Mouse (Mus musculus): ENCODE data around the gene Tubb4b. TPM values are rescaled to one million over a fixed set of nuclear protein-coding genes. Genes with fewer than 3 reads are reported as not detected.

Tubb4b gene
- polyA plus RNA-seq, 1 experiment from 2014 or later, result 298 TPM

DNA sequence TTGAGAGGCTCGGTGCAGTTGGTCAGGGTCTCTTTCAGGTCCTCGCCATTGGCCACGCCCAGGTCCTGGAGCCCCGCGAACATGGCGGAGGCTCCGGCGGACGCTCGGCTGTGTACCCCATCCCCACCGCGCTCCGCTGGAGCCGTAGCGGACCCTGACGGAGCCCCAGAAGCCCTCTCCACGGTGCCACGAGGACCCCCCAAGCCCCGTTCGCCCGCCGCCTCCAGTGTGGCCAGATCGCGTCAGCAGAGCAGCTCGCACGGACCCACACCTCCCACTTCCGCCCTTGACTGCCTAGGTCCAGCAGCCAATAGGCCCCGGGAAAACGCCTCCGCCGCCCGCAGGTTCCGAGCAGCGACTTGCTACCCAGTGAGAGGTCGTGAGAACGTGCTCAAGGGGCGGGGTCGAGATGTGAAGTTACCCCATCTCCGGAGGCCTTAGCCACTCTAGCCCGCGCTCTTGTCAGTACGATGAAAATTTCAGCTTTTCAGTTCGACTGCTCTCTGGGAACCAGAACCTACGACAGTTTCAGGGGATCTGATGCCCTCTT, 13.3 kb downstream of the Tubb4b start, which contains the start of gene Nelfb:
Nelfb (minus strand) TSS at position 369 of the 550 bp plus-strand sequence.
- ChIA-PET POLR2A (interaction anchor here (1.0 to 1.2 kb wide), 2 partner anchors 10 to 13 kb away, joined by 5 read pairs; partner anchors contain the start of gene Tubb4b), CTCF (interaction anchor here (1.3 to 2.6 kb wide), 3 partner anchors 10 to 18 kb away, joined by 4 to 14 read pairs (median 5); no protein-coding TSS in a partner anchor)
- in situ Hi-C loops (cut with MboI; ENCODE audit: low pct_unique_long_range_greater_than_20kb), result no loop called here
- peak; percentile 71 for ATAC-seq
- no peaks in the 10 kb centered on the region for H3K27me3 ChIP-seq
- no peak for DNase-seq (ENCODE audit: low read depth, low spot score)
- no peak for TF ChIP-seq CTCF (IDR thresholded peaks at IDR 0.05)

DNA sequence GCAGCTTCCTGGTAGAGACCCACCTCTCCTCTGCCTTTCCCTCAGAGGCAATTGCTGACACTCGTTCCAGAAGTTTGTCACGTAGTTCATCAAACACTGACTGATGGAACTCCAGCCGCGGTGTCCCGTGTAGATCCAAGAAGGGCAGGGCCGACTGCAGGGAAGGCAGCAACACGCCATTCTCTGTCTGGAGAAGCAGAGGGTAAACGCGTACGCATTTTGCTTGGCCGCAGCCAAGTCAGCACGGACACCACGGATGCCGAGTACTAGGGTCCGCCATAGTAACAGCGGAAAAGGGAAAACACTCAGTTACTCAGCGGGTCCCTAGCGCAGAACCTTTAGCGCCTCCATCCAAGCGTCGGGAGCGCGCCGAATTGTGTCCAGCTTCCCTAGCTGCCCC, 13.8 kb downstream of the Tubb4b start:
- DNase-seq (ENCODE audit: low read depth, low spot score) (no peak), ATAC-seq (no peak)
- ChIA-PET POLR2A (interaction anchor here (0.6 to 1.4 kb wide), 5 partner anchors 9 to 261 kb away, joined by 3 to 5 read pairs (median 3); partner anchors contain the start of genes Tor4a, Tubb4b and Zmynd19), CTCF (interaction anchor here (1.2 to 2.6 kb wide), 5 partner anchors 10 to 19 kb away, joined by 3 to 14 read pairs (median 5); partner anchors contain the start of gene Tor4a)
- no peaks in the 10 kb centered on the region for H3K27me3 ChIP-seq
- no peak for TF ChIP-seq CTCF (IDR thresholded peaks at IDR 0.05)
- in situ Hi-C loops (cut with MboI; ENCODE audit: low pct_unique_long_range_greater_than_20kb), result no loop called here

DNA sequence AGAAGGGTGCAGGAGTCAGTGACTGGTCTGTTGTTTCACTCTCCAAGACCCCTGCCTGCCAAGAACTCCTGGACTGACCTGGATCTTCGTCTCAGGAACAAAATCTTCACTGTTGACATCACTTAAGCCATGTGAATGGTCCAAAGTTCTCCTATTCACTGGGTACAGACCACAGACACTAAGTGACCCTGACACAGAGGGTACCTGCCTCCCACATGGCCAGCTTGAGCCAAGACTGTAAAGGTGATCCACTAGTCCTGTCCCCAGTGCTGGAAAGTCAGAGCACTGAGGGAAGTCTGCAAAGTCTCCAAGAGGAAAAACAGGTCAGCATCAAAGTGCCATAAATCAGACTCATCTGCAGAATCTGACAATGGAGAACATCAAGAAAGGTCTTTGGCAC, 16.9 kb downstream of the Tubb4b start:
- TF ChIP-seq CTCF (IDR thresholded peaks at IDR 0.05), result no peak
- DNase-seq (ENCODE audit: low read depth, low spot score) (no peak), ATAC-seq (no peak)
- in situ Hi-C loops (cut with MboI; ENCODE audit: low pct_unique_long_range_greater_than_20kb), result no loop called here
- CTCF ChIA-PET, result interaction anchor here (2.4 to 6.6 kb wide), 2 partner anchors 11 to 20 kb away, joined by 6 to 29 read pairs; partner anchors contain the start of gene Tor4a
- no peaks in the 10 kb centered on the region for H3K27me3 ChIP-seq
- POLR2A ChIA-PET, result no interaction called here

DNA sequence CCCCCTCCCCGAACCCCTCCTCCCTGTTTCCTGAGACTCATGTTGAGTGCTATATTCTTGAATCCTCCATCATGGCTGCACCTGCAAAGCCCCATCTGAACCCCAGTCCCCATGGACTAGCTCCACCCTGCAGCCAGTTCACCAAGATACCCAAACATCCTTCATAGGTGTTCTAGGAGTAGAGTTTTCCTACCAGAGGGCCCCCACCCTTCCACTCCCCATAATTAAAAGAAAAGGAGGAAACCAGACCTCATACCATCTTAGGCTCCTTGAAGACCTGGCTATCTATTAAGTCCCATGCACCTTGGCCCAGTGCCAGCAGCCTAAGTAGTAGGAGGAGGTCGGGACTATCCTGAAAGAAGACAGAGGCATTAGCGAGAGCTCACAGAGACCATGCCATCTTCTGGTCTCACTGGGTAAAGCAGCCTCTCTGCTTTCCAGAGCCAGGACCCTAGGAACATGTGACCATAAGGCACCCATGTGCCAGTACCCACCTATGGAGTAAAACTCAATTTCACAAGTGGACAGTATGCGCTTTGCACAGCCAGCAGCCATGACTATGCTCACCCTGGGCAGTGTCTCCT, 20.8 kb downstream of the Tubb4b start:
- ATAC-seq, result no peak
- DNase-seq (ENCODE audit: low read depth, low spot score), result no peak
- no peaks in the 10 kb centered on the region for H3K27me3 ChIP-seq
- CTCF ChIA-PET, result interaction anchor here (1.4 to 6.6 kb wide), 3 partner anchors 9 to 24 kb away, joined by 3 to 29 read pairs (median 9); no protein-coding TSS in a partner anchor
- no peak for TF ChIP-seq CTCF (IDR thresholded peaks at IDR 0.05)
- in situ Hi-C loops (cut with MboI; ENCODE audit: low pct_unique_long_range_greater_than_20kb), result no loop called here
- POLR2A ChIA-PET, result interaction anchor here (0.6 kb wide), 1 partner anchor 116 kb away, joined by 3 read pairs; no protein-coding TSS in a partner anchor

DNA sequence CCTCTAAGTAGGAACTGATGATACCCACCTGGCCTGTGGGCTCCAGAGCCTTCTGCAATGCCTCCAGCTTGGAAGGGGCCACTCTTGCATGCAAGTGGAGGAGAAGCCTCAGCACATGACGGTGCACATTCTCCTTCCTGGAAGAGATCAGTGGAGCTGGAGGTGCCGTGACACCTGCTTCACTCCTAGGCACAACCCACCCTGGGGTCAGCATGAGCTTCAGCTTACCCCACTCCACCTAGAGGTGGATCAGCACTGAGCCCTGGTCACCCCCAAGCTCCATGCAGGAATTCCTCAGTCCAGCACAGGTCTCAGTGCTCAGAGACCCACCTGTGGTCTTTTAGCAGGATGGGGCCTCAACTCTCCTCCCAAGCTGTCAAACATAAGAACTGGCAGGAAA, 23.9 kb downstream of the Tubb4b start:
- ChIA-PET CTCF (no interaction called here), POLR2A (no interaction called here)
- no peaks in the 10 kb centered on the region for H3K27me3 ChIP-seq
- in situ Hi-C loops (cut with MboI; ENCODE audit: low pct_unique_long_range_greater_than_20kb), result no loop called here
- DNase-seq (ENCODE audit: low read depth, low spot score) (no peak), ATAC-seq (no peak)
- TF ChIP-seq CTCF (IDR thresholded peaks at IDR 0.05), result no peak

DNA sequence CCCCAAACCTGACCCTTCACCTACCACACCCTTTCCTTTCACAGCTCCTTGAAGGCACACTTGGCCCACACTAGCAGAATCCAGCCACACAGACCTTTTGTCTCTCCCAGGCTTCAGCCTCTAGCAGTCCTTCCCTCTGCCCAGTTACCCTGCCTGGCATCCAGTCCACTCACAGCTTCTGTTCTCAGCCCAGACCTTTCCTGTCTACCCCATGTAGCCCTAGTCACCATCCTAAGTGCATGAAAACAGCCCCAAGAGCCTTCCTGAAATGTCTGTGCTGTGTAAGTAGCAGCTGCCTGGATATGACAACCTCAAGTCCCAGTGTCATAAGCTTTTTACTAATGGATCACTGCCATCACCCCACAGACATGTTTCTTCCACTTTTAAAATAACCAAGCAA, 26.6 kb downstream of the Tubb4b start:
- POLR2A ChIA-PET, result interaction anchor here (0.8 to 1.2 kb wide), 2 partner anchors 12 to 29 kb away, joined by 3 to 13 read pairs; no protein-coding TSS in a partner anchor
- ATAC-seq (no peak), DNase-seq (ENCODE audit: low read depth, low spot score) (no peak)
- no peaks in the 10 kb centered on the region for H3K27me3 ChIP-seq
- in situ Hi-C loops (cut with MboI; ENCODE audit: low pct_unique_long_range_greater_than_20kb), result no loop called here
- TF ChIP-seq CTCF (IDR thresholded peaks at IDR 0.05), result no peak
- CTCF ChIA-PET, result interaction anchor here (0.9 to 2.1 kb wide), 5 partner anchors 11 to 75 kb away, joined by 3 to 16 read pairs (median 5); partner anchors contain the start of genes Anapc2 and Ssna1

DNA sequence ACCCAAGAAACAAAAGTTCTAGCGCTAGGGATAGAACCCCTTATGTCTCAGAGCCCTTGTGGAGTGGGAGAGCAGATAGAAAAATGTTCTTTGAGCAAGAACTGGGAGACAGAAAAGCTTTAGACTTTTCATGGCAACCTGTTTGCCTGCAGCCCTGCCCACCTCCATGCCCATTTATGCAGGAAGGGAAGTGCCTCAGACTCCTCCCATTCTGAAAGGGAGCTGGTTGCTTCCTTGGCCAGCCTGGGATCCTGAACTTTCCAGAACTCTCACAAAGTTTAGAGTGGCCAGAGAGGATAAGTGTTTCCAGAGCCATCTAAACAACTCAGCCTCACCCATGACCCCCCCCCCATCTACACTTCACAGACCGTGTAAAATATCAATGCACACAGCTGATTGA, 27.3 kb downstream of the Tubb4b start:
- no peak for DNase-seq (ENCODE audit: low read depth, low spot score)
- no peak for ATAC-seq
- H3K27me3 ChIP-seq, result no peaks in the 10 kb centered on the region
- CTCF ChIA-PET, result interaction anchor here (0.9 to 2.1 kb wide), 5 partner anchors 10 to 76 kb away, joined by 3 to 16 read pairs (median 6); partner anchors contain the start of genes Anapc2 and Ssna1
- in situ Hi-C loops (cut with MboI; ENCODE audit: low pct_unique_long_range_greater_than_20kb), result no loop called here
- POLR2A ChIA-PET, result interaction anchor here (0.8 to 1.2 kb wide), 3 partner anchors 13 to 30 kb away, joined by 3 to 13 read pairs (median 3); no protein-coding TSS in a partner anchor
- TF ChIP-seq CTCF (IDR thresholded peaks at IDR 0.05), result no peak

DNA sequence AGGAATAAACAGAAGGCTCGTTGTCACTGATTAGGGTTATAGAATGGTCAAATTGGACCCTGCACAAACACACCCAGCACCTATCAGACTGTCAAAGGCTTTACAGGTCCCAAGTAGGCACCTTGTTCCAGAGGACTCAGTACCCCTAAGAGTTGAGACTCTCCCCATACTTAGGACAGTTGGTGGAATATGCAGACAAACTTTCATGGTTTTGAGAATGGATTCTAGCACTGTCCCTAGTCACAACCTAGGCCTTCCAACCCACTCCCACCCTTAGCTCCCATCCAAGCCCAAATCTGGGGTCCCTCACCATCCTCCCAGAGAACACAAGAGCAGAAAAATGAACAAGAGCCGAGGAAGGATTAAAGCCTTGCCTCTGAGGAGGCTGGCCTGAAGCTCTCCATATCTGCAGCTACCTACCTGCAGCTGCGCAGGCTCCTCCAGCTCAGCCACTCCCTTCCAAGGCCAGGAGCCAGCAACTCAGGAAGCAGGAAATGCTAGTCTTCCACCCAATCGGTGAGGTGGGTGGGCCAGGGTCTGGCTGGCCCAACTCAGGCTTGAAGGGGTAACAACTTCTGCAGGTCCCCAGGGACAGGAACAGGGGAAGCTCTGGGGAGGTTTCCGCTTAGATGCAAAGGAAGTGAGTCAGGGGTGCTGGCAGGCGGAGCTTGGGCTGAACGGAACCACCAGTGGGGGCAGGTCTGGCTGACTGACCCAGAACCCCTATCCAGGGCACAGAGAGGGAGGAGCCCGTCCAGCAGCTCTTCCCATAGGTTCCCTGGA, 28.1 kb downstream of the Tubb4b start, which contains the start of gene Tor4a:
Tor4a (minus strand) TSS at position 715 of the 783 bp plus-strand sequence.
- no peaks in the 10 kb centered on the region for H3K27me3 ChIP-seq
- TF ChIP-seq CTCF (IDR thresholded peaks at IDR 0.05), result no peak
- POLR2A ChIA-PET, result interaction anchor here (0.9 kb wide), 1 partner anchor 14 kb away, joined by 3 read pairs; no protein-coding TSS in a partner anchor
- no peak for DNase-seq (ENCODE audit: low read depth, low spot score)
- CTCF ChIA-PET, result interaction anchor here (1.1 to 2.1 kb wide), 4 partner anchors 10 to 76 kb away, joined by 5 to 16 read pairs (median 6); partner anchors contain the start of genes Anapc2 and Ssna1
- in situ Hi-C loops (cut with MboI; ENCODE audit: low pct_unique_long_range_greater_than_20kb), result no loop called here
- peak; percentile 10 for ATAC-seq

DNA sequence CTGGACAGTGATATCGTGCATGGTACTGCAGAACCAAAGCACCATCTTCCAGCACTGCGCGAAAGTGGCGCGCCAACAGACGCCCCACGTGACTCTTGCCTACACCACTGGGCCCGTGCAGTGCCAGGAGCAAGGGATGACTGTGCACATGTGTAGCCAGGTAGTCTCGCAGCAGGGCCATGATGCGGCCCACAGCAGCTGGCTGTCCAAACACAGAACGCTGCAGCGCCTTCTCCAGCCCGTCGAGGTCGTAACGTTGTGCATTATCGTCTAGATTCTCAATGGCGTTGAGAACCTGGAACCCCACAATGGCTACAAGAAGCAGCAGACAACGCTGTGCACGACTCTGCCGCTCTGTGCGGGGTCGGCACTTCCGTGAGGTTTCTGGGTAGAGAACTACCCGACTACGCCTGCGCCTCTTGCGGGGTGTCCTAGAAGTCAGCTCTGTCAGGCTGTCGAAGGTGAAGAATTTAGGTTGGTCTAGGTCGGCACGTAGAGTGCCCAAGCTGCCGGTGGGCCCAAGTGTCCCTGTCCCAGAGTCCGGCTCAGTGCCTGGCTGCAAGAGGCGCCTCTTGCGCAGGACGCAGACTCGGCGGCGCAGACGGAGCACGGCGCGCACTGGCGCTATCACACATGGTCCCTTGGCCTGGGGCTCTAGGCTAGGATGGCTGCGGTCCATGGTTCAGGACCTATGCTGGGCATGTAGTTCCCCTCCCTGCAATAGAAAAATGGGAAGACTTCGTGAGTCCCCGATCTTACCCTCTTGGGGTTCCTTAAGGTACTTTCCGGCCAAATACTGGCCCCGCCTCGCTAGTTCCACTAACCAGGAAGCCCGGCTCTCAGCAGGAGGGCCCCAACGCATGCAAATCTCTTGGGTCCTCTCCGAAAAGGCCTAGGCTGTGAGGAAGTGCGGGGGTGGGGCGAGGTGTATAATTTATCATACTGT, 29.0 kb downstream of the Tubb4b start:
- H3K27me3 ChIP-seq, result no peaks in the 10 kb centered on the region
- ChIA-PET POLR2A (interaction anchor here (1.1 to 1.7 kb wide), 2 partner anchors 32 kb away, joined by 3 to 4 read pairs; no protein-coding TSS in a partner anchor), CTCF (interaction anchor here (2.0 to 2.2 kb wide), 4 partner anchors 8 to 77 kb away, joined by 6 to 25 read pairs (median 12); partner anchors contain the start of genes Anapc2 and Ssna1)
- TF ChIP-seq CTCF (IDR thresholded peaks at IDR 0.05), result no peak
- in situ Hi-C loops (cut with MboI; ENCODE audit: low pct_unique_long_range_greater_than_20kb), result no loop called here
- DNase-seq (ENCODE audit: low read depth, low spot score), result no peak
- ATAC-seq, result no peak
